Mouse (Mus musculus) frontal cortex, adult 2 months (tissue): ENCODE results near the gene Gm20388. TPM values are rescaled to one million over a fixed set of nuclear protein-coding genes. Genes with fewer than 3 reads are reported as not detected.
A peak's percentile ranks its signal among the peaks of the same experiment; 100 is the strongest.

Source experiments
- DNase-seq, 2 experiments: peaks; one replicate each; pipeline ENCODE4 v3.0.0; 2022; ENCODE audit warnings: low spot score in 1 of 2; ENCODE audit errors: extremely low spot score in 1 of 2
- polyA plus RNA-seq: library from polyadenylated mRNA; depleted of rRNA; stranded (reverse); fragments of >200 nt; gene quantifications from 2 replicates; pipeline ENCODE4 v1.2.3, GENCODE M21; 2012

Gm20388 gene
- polyA plus RNA-seq, 1 experiment, result 22.2 TPM

DNA sequence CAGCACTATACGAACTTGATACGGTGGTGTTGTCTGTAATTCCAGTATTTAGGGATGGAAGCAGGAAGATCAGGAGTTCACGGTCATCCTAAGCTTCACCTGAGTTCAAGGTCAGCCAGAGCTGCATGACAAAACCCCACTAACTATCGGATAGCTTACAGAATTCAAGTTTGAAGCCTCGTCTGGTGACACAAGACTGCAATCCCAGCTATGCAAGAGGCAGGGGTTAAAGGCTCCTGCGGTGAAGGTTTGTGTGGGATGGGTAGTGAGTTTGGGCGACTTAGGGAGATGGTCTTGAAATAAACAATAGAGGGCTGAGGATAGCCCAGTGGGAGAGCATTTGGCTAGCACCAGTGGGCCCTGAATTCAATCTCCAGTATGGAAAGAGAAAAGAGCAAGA is 4287.6 kb downstream of the Gm20388 start:
- DNase-seq, result no peak

DNA sequence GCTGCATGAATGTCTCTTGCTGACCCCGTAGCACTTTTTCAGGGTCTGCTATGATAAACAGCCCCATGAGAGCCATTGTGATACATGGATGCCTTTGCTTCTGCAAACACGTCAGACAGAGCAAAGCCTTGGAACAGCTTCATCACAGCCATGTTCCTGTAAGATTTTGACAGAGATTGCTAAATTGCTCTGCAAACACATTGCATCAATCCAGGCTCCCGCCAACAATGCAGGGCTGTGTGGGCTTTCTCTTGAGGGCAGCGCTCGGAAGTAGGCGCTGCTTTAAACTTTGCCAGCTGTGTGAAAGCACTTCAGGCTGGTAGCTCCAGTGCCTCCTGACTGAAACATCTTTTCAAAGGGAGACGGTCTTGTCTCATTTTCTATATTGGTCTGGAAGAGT is 4289.8 kb downstream of the Gm20388 start:
- DNase-seq, result no peak

DNA sequence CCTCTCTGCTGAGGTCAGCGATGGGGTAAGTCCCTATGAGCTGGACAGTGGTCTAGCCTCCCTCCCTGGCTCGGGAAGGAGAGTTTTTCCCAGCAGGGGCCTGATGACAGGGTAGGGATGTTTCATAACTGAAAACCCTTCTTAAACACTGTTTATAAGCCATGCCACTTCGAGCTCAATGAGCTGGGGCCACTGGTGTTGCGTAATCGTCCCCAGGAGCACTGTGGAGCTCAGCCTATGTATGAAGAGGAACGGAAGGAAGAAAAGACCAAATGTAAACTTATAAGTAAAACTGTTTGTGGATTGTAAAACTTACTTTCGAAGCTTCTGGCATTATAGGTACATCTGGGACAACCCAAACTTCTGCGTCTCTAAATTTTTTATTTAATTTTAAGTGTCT is 4291.1 kb downstream of the Gm20388 start:
- no peak for DNase-seq

DNA sequence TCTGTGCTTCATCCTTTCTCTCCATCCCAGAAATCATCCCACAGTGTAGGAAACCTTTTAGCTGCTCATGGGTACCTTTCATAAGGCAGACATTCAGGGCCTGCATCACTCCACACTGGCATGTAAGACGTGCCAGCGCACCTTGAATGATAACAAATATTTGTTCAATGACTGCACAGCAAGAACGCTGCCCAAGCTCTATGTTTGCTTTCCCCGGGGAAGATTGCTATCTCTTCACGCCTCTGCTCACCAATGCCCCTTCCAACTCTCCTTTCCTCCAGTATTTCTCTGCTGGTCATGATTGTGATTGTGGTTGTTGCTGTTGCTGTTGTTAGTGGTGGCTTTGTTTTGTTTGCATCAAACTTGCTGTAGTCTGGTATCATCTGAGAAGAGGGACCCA is 4292.3 kb downstream of the Gm20388 start:
- no peak for DNase-seq

DNA sequence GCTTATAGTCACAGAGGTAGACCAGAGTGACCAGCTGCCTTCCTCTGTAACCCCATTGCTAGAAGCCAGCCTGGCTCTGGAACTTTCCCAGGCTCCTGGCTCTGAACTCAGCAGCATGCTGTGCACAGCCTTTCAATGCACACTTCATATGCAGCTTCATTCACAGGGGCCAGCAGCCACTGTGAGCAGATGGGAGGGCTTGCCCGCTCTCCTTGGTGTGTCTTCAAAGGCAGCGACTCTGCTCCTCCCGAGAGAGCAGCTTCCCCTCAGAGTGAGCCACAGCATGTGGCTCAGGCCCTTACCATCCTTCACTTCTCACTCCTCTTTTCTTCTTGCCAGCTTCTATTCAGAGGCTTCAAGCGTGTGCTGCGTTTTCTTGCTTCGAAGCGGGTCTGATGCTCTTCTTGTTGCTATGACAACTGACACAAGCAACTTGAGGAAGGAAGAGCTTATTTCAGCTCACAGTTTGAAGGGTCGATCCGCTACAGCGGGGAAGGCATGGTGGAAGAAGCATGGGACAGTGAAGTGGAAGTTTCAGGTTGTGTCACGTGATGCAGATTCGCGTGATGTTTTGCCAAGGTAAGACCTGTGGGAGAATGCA is 4293.5 kb downstream of the Gm20388 start:
- DNase-seq, result no peak

DNA sequence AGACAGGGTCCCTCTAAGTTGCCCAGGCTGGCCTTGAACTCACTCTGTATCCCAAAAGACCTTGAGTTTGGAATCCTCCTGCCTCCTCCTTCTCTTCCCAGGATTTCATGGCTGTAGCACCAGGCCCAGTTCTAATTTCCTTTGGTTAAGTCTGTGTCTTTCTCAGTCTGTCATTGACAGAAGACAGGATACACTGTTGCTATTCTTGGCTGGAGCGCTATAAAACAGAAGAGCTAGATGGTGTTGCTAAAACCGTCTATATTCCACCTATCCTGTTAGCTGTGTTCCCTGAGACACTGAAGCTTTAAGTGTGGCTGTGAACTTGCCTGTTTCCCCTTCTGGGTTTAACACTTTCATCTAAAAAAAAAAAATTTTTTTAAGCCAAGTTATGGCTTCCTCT is 4301.5 kb downstream of the Gm20388 start:
- DNase-seq, result no peak

DNA sequence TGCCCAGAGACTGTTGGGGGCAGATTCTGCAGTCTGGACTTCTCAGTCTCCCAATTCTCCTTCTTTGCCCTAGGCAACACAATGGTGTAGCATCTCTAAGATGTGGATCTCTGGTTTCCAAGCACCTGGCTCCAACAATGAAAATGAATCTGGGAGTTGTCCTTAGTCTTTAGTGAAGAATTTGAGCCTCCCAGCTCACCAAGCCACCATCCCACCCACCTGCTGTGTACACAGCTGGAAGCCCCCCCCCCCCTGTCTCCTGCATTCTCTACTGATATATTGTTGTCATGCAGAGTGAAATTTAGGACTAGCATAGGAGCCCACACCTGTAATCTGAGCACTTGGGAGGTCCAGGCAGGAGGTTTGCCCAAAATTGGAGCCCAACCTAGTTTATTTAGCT is 4306.3 kb downstream of the Gm20388 start:
- DNase-seq, result no peak

DNA sequence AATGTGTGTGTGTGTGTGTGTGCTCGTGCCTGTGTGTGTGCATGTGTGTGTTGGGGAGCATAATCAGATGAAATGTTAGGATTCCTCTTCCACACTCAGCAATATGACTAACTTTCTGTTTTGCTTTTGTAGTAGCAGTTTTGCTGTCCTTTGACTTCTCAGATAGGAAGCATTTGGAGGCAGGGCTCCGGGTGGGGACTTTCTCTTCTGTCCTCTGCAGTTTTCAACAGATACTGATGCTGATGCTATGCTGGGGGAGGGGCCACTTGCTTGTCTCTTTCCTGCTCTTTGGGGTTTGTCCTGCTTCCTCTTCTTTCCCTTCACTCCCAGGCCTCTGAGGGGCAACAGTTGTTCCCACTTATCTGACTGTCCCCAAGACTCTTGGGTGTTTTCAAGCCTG is 4319.2 kb downstream of the Gm20388 start:
- DNase-seq, result no peak

DNA sequence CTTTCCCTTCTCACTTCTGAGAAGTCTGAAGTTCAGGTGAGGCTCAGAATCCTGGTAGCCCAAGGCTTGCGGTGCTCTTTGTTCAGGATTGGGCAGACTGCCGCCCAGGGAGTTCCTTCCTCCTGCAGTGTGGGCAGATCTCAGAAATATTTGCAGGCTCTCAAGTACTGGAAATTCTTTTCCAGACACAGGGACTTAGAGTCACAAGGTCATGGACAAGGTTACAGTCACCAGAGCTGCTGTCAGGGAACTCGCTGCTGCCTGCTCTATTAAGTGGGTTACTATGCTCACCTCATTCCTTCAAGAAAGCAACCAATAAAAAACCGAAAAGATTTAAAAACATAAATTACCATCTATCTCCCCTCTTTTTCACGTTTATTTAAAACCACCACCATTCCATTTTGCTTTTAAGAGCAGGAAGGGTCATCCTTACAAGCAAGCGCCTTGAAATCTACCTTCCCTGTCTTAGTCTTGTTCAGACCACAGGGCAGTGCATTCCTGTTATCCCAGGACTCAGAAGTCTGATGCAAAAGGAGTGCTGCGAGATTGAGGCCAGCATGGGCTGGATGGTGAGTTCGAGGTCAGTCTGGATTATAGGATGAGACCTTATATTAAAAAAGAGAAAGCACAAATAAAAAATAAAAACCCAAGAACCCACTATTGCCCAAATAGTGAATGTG is 4320.0 kb downstream of the Gm20388 start:
- DNase-seq, result no peak

DNA sequence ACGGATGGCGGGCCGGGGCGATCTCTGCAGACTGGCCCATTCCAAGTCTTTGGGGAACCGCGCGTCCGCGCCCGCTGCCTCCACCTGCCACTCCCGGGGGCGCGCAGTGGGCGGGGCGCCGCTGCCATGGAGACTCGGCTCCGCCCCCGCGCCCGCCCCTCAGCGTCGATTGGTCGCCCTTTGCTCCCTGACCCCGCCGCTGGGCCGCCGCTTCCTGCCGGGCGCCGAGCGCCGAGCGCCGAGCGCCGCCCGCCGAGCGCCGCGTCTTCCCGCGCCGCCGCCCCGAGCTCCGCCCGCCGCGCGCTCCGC is 4320.5 kb downstream of the Gm20388 start, which contains the start of gene Galnt2:
Gene Galnt2 (plus strand): TSS at position 216 of the 309 bp plus-strand sequence.
- DNase-seq, result peak; percentile 70 to 92

DNA sequence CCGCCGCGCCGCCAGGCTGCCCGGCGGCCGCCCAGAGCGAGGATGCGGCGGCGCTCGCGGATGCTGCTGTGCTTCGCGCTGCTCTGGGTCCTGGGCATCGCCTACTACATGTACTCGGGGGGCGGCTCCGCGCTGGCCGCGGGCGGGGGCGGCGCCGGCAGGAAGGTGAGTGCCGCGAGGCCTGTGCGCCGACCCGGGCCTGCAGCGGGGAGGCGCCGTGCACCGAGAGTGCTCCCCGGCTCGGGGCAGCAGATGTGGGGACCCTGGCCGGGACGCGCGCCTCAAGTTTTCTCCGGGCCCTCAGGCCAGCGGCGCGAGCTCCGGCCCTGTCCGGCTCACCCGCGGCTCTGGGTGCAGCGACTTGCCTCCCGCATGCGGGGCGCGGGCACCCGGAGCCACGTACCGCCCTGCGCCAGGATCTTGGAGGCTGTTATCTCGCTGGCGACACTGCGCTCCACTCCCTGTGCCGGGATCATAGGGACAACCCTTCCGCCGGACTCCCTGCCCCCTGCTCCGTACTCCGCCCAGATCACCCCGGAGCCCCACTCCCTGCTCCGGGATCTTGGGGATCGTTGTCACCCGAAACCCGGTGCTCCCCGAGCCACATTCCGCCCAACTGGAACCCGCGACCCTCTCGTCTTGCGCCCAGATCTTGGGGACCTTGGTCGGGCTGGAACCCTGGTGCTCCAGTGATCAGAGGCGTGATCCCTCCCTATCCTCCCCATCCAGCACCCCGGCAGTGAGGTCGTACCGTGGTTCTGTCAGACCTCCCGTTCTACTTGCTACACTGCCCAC is 4321.0 kb downstream of the Gm20388 start:
- DNase-seq, result no peak

DNA sequence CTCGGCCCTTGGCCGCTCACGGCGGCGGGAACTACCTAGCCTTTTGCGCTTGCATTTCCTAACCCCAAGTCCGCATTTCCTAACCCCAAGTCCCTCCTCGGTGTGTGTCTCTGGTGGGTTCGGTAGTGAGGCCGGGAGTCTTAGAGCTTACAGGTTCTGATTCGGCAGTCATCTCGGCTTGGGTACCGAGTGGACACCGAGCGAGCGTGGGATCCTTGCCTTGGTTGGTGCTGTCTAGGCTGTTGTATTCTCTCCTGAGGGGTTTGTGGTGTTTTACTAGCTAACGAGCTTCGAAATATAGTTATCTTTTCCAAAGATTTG is 4321.6 kb downstream of the Gm20388 start:
- no peak for DNase-seq

DNA sequence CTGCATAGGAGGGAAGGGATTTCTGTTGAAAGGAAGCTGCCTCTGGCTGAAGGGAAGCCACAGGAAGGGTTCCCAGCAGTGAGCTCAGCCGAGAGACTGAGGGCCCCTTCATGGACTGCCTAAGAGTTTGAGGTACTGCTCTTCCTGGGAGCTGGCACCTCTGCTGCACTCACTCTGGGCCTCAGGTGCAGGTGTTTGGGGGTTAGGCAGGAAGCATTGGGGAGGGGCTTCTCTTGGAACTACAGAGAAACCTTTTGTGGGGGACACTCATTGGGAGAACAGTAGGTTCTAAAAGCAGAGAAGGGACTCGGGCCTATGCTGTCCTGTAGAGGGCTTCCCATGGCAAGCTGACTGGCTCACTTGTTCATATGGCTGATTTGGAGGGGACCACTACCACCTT is 4323.9 kb downstream of the Gm20388 start:
- no peak for DNase-seq

DNA sequence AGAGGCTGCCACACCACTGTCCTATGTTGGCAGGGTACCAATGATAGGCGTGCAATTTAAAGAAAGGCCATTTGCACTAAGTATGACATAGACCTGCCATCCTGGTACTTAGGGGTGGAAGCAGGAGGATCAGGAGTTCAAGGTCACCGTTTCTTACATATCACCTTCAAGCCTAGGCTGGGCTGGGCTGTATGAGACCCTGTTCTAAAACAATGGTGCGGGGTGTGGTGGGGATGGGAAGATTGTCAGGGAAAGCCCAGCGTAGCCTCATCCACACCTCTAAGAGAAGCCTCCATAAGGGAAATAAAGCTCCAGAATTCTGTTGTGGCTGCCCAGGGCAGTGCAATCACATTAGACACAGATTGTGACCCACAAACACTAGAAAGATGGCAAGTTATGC is 4324.9 kb downstream of the Gm20388 start:
- no peak for DNase-seq

DNA sequence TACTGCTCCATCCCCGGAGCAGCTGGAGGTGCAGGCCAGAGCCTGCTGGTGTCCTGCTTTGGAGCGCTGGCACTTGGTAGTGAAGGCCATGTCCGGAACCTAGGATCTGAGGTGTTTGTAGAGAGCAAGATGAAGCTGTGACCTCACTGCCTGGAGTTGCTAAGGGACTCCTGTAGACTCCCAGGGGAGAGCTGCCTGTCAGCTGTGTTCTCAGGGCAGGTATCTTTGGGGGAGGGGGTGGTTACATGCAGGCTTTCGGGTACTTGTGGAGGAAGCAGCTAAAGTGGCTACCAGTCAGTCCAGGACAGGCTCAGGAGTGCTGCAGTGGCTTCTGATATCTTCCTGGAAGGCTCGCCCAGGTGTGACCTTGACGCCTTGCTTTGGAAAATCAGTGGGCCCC is 4328.7 kb downstream of the Gm20388 start:
- DNase-seq, result no peak

DNA sequence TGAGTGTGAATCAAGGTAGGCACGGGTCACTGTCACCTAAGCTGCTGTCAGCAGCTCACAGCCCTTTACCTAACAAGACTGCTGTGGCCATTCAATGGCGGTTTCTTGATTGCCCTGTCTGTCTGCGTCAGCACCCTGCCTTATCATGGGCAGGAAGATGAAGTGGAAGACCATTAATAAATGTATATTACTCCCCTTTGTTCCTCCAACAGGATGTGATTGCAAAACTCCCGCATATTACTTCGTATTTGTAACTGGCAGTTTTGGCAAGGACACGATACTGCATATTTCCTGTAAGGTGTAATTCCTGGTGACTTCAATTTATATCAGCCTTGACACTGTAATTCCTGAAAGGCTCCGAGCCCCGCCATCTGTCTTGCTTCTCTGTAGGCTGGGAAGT is 4330.3 kb downstream of the Gm20388 start:
- no peak for DNase-seq

DNA sequence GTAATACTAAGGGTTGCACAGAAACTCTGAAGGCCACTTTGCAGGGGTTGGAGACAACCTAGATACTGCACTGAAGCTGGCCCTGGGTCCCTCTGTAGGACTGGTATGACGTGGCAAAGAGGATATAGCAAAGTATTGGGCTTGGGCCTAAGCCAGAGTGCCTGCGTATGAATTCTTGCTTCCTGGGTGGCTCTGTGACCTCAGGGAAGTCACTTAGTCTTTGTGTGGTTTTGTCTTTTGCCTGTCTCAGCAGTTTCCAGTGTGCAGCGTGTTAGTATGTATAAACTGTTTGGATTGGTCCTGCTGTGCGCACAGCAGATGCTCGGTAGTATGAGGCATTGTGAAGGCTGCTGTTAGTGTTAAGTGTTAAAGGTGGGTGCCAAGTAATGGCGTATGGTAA is 4331.6 kb downstream of the Gm20388 start:
- DNase-seq, result no peak

DNA sequence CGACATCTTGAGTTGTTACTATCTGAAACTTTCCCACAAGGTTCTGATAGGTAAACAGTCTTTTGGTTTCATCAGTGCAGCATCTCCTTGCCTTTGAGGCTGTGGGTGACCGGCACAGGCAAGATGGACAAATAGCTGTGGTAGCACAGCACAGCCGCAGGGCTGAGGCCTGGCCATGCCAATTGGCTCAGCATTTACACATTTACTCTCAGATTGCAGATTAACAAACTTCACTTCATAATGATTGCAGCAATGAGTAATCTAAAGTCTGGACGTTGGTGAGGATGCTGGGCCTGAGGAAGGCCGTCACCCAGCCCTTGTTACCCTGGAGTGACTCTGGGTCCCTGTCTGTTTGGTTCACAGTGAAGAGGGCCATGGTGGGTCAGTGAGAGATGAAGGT is 4332.3 kb downstream of the Gm20388 start:
- no peak for DNase-seq

DNA sequence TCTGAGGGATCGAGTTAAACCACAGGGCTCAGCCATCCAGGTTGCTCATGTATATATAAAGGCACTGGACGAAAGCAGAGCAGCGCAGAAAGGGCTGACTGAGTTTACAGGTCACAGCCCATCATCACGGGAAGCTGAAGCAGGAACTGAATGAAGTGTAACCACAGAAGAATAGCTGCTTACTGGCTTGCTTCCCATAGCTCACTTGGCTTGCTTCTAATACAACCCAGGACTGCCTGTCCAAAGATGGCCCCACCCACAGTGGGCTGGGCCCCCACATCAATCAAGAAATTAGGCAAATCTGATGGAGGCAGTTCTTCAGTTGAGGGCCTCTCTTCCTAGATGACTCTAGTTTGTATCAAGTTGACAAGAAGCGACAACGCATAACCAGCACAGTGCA is 4336.9 kb downstream of the Gm20388 start:
- DNase-seq, result no peak

DNA sequence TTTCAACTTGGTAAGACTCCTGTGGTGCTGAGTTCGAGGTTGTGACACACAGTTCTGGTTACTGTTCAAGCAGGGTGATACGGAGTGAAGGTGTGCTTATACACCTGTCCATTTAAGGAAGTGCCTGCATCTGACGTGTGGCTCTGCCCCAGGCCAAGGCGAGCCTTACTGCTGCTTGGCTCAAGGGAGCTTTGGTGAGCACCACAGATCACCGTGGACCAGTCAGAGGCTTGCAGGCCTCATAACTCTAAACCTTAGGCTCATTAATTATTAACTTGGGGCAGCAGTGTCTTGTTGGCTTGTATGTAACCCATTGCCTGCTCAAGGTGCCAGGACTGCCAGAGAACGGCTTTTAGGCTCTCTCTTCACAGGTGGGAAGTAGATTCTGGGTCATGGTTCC is 4338.0 kb downstream of the Gm20388 start:
- no peak for DNase-seq

DNA sequence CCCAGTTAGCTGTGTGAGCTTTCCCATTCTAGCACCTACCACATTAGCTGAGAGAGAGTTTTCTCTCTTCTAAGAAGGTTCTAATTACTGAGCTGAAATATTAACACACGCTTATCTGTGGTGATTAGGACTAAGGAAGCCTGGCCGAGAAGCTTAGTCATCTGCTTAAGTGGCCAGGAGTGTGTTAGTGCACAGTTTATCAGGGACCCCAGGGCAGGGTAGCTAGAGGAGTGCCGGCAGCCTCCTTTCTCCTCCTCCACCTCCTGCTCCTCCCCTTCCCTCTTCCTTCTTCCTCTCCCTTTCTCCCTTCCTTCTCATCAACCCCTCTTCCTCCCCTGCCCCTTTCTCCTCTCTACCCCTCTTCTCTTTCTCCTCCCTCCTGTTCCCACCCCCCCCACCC is 4339.6 kb downstream of the Gm20388 start:
- no peak for DNase-seq

DNA sequence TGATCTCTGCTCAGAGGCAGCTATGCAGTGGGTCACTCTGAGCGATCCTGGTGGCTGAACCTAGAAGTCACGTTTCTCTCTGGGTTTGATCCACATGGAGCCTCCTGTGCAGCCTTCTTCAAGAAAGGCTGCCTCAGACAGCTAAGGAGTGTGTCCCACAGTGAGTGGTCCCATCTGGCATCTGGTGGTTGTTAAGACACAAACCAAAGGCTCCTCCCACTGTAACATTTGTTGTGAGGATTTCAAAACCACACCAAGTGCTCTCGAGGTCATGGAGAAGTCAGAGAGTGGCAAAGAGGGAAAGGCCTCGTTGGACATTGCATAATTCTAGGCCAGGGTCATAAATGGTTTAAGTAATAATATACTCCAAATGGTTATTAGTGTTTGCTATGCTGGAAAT is 4340.1 kb downstream of the Gm20388 start:
- no peak for DNase-seq
